Mouse (Mus musculus) T-helper 17 cell (primary cell): Measurements from ENCODE around the gene Ank.

Source experiments
- in situ Hi-C, 2 experiments: fragments of 300-600 bp; cut with MboI, MseI; formaldehyde crosslinking; loops; 1 replicate in 1 of 2; 2 replicates in 1 of 2; pipeline ENCODE4 v1.15.1; 2025; ENCODE audit warnings: high pct_unique_total_duplicates in 2 of 2

Gene Ank

DNA sequence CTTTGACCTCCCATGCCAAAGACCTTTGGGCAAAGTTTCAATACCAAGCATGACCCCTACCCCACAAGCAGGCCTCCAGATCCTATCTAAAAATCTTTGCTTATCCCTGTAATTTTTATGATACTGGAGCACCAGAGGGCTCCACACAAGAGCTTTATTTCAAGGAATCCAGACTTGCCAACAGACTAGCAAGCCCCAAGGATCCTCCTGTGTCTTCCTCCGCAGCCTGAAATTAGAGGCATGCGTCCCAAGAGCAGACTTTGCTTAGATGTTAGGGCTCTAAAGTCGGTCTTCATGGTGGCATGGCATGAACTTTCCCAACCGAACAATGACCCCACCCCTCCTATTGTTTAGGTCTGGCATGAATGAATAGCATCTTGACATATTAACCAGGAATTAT, 69.2 kb downstream of the Ank start:
- in situ Hi-C loops, result no loop called here

DNA sequence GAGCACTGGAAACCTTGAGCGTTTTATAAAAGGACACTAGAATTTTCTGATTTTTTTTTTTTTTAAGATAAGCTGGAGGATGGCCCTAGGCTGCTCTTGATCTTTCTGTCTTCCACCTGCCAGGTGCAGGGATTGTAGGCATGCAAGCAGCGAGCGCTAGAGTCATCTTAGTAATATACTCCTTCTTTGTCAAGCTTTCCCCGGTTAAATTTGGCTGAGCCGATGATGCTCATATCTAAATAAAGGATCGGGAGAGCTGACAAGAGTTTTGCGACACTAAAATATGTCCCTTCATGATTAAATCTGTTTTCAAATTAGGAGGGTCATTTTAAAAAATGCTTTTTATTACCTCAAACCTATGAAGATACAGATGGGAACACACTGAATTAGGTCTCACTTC, 69.7 kb downstream of the Ank start:
- in situ Hi-C loops, result no loop called here

DNA sequence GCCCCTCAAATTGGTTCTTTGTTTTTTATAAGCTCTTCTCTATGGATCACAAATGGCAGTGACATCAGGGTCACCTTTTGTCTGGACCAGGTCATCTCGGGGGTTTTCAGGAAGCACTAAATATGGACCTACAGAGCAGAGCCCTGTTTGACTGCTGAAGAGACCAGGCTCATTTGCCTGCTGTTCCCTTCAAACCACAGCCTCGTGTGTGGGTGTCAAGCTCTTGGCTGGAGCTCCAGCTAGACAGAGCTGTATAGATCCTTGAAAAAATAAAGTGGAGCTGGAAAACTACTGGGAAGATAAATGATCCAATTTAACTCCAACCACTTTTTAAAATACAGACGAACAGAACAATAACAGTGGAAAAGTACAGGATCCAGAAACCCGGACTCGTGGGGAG, 70.3 kb downstream of the Ank start:
- in situ Hi-C loops, result no loop called here

GRCm38 (mm10) chr15:27537519-27538223, 71.2 kb downstream of the Ank start:
- in situ Hi-C loops, result no loop called here

- in situ Hi-C loops, result no loop called here
These were observed 73.3 kb downstream of the Ank start for GRCm38 (mm10) chr15:27539745-27540144.

GRCm38 (mm10) chr15:27545203-27545602, 78.7 kb downstream of the Ank start:
- in situ Hi-C loops, result no loop called here

DNA sequence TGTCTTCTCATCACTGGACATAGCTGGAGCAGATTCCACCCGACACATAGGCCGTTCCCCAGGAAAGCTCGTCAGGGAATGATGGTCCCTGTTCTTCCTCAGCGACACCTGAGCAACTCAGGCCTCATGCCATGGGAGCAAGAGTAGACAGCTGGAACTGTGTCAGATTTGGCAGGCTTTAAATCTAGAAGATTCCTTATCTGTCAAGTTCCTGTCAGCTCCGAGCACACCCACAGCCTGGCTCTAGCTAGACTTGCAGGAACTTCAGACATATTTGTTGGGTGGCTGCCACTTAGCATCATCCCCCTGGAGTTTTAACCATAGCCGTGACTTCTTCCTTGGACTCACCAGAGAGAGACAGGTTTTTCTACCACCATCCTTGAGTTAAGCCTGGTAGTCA, 81.6 kb downstream of the Ank start:
- in situ Hi-C loops, result no loop called here

DNA sequence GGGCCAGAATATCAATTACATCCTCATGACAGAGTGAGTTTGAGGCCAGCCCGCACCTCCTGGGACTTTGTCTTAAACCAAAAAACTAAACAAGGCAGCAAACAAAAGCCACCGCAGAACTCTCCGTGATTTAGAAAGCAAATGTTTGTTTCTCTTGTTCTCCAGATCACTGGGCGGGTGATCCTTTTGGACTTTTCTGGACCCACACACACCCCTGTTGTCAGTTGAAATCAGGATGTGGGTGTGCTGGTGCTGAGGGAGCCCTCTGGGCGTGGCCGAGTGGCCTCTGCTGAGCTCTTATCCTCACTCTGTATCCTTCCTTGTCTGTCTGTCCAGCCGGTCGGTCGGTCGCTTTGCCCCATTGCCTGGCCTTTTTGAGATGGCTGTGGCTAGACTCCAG, 82.6 kb downstream of the Ank start:
- in situ Hi-C loops, result no loop called here

- in situ Hi-C loops, result no loop called here
These were observed 83.4 kb downstream of the Ank start for GRCm38 (mm10) chr15:27549878-27550277.

DNA sequence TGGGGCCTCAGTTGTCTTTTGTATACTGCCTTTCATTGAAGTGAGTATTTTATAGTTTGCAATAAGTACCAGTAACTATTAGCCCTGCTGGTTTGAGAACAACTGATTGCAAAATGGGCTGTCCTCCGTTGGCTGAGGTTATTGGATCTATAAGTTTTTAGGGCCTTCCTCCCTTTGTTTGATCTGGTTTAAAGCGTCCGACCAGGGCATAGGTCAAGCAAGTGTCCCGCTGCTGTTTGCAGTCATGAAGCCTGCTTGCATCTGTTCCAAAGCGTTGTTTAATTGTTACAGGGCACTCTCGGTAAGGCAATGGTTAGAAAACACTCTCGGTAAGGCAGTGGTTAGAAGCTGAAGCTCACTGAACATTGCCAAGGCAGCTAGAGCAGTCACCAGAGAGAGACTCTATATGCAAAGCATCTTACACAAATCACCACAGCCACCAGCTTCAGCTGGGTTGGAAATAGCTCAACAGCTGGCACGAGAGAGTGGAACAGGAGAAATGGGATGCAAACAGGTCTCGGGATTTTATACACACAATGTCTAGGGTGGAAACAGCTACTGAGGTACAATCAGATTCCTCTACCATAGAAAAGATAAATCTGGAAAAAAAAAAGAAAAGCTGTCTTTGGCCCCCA, 84.0 kb downstream of the Ank start:
- in situ Hi-C loops, result no loop called here

- in situ Hi-C loops, result no loop called here
These were observed 84.9 kb downstream of the Ank start for GRCm38 (mm10) chr15:27551117-27552114.

- in situ Hi-C loops, result no loop called here
These were observed 85.7 kb downstream of the Ank start for GRCm38 (mm10) chr15:27552129-27552700.

GRCm38 (mm10) chr15:27553554-27553953, 87.1 kb downstream of the Ank start:
- in situ Hi-C loops, result no loop called here

DNA sequence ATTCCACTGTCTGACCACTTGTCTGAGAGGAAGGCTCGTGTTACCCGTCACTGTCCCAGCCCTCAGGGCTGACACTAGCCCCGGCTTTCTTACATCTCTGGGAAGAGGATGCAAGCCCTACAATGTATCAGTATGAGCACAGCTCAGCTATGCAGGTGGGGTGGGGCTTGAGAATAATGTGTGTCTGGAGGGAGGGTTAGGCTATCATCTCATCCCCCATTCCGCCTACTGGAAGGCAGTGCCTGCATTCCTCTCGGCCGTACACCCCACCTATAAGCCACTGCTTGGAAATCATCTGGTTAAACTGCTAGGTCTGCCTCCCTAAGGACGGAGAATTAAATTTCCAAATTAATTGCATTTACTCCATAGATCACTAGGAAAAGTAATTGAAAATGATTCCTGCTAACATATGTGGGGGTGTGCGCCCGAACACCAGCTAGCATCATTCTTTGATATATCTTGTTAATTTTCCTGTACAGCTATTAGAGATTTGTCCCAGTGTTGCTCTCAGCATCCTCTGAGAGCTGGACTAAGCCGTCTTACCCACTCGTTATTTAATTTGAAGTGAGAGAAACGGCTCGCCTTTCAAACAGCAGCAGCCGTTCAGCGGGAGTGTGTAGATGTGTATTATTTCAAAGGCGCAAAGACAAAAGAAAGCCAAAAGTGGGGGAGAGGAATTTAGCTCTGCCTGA, 92.1 kb downstream of the Ank start:
- in situ Hi-C loops, result no loop called here

- in situ Hi-C loops, result no loop called here
These were observed 93.8 kb downstream of the Ank start for GRCm38 (mm10) chr15:27560315-27560714.

DNA sequence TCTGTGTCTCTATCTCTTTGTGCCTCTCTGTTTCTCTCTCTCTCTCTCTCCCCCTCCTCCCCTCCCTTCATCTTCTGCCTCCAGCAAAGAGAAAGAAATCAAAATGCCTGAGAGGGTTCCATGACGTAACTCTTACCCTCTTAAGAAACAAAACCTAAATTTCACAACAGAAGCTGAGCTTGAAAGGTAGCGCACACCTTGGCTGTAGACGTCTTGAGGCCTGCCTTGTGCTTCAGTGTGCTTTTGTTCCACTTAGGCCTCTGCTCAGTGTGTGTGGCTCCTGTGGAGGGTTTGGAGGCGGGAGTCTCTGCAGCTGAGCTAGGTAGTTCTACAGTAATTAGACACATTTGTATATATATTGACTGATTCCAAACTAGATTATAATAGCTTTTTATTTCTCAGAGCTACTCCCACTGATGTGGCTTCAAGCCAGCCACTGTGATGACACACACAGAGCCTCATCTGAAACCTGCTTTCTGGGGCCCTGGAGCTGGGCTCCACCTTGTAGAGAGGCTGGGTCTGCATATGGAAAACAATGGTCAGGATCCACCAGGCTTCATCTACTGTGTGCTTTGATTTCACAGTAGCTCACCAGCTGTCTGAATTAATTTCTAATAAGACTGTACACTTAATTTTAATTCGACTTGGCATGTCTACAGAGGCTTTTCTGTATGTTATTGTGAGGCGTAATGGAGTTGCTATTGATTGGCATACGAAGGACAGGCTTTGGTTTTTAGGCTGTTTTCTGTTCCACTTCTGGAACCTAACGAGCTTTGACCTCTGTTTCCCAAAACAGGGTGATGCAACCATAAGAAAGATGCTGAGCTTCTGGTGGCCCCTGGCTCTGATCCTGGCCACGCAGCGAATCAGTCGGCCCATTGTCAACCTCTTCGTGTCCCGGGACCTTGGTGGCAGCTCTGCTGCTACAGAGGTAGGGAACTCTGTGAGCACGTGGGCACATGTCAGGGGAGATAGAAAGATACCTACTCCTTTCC, 97.9 kb downstream of the Ank start:
- in situ Hi-C loops, result no loop called here

DNA sequence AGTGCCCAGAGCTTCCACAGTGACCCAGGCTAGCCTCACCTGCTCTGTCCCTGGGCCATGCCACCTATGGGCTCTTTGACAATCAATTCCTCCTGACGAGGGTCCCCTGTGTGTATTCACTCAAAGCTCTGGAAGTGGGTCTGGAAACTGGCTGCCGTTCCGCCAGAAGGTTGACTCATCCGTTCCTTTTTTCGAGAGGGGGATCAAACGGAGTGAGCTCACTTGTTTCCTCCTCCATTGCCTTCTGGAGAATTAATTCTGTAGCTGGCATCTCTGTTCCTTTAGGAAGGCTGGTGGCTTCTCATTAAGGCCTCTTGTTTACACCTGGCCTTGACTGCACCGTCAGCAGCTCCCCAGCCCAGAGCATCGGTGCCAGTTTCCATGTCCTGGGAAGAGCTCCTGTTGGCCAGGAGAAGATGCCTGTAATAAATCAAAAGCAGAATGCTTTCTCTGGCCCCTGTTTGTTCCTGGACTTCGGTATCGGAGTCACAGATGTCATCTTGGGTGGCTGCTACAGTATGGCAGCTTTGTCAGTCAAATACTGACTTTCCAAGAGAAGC, 99.2 kb downstream of the Ank start:
- in situ Hi-C loops, result no loop called here

DNA sequence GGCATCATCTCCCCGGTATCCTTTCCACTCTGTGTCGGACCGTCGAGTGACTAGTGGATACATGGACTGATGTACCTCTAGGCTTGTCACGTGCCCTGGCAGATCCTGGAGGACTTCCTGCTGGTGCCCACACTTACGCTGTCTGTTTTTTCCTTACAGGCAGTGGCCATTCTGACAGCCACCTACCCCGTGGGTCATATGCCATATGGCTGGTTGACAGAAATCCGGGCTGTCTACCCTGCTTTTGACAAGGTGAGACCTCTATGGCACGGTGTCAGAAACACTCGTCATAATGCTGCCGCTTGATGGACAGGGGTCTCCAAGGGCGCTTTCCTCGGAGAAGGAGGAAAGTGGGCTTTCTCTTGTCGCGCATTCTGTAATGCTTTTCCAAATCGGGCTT, 100.9 kb downstream of the Ank start:
- in situ Hi-C loops, result no loop called here

- in situ Hi-C loops, result no loop called here
These were observed 101.9 kb downstream of the Ank start for GRCm38 (mm10) chr15:27568371-27568770.

DNA sequence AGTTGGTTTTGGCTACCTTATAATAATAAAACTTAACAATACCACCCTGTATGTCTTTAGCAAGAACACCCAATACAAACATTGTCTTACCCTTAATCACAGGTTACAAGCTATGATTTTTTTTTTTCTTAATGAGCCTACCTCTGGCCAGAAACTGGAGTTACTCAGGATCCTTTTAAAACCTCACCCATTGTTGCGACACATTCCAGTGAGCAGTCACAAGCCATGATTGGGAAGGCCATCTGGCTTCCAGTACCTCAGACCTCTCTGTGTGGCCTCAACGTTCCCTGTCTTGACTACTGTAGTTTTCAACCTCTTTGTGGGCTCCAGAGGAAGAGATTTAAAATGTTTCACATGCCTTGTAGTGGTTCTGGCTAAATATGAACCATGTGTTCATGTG, 103.4 kb downstream of the Ank start:
- in situ Hi-C loops, result no loop called here
